Mouse (Mus musculus): Measurements from ENCODE around the gene Lipt2. TPM values are rescaled to one million over a fixed set of nuclear protein-coding genes. Genes with fewer than 3 reads are reported as not detected.
A peak's percentile ranks its signal among the peaks of the same experiment; 100 is the strongest.

The Lipt2 gene
- polyA plus RNA-seq, 1 experiment from 2014 or later, result 21.7 TPM

DNA sequence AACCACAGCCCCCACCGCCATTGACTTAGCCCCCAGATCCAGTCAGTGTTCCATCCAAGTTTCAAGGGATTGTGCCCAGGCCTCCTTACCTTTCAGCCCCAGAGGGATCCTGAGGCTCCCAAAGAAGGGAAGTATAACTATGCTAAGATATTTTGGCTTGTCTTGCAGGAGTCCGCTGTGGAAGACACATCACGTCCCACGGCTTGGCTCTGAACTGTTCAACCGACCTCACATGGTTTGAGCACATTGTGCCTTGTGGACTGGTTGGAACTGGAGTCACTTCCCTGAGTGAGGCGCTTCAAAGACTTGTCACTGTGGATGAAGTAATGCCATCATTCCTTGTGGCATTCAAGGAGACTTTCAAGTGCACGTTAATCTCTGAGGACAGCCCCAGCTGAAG lies 929 bp downstream of the Lipt2 start:
- peak overlapping the region; percentile 97 for H3K9ac ChIP-seq (replicated peaks; ENCODE audit: low read length)
- peak overlapping the region; percentile 90 for H3K4me2 ChIP-seq (replicated peaks; ENCODE audit: low read depth, low read length)
- no peaks in the 10 kb centered on the region for H3K27me3 ChIP-seq (ENCODE audit: insufficient read depth, low read length)
- H3K36me3 ChIP-seq (ENCODE audit: insufficient read depth, low read length), result 0 out of 2 replicates have a peak, but pooled peaks cover 3% of the 10 kb centered on the region
- H3K4me3 ChIP-seq (ENCODE audit: low read length), result peak overlapping the region; percentile 88
- ATAC-seq (ENCODE audit: low FRiP score, low TSS enrichment), result no peak
- no peaks in the 10 kb centered on the region for H3K9me3 ChIP-seq (ENCODE audit: low read length)
- 63% methylated on average over 7 of the region's 7 CpGs for WGBS
- H3K4me1 ChIP-seq (ENCODE audit: insufficient read depth, low read length), result peaks cover 15% of the 10 kb centered on the region
- H3K27ac ChIP-seq (ENCODE audit: low read length), result peak overlapping the region; percentile 99

DNA sequence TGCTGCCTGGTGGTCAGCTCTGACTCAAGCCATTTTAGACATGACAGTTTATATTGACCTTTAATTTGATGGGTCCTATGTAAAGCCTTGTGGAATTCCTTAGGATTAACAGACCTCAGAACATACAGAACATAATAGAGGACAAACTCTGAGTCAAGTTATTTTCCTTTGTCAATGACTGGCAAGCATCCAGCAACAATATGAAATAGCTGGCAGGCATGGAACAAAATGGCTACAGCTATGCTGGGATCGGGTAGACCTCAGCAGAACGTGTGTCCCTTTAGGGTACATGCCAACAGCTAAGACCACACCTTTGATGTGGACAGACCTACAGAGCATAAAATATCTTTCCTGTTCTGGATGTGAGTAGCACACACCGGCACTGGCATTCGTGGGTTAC lies 4.4 kb downstream of the Lipt2 start:
- H3K4me2 ChIP-seq (replicated peaks; ENCODE audit: low read depth, low read length), result no peak overlapping the region
- no peak overlapping the region for H3K27ac ChIP-seq (ENCODE audit: low read length)

DNA sequence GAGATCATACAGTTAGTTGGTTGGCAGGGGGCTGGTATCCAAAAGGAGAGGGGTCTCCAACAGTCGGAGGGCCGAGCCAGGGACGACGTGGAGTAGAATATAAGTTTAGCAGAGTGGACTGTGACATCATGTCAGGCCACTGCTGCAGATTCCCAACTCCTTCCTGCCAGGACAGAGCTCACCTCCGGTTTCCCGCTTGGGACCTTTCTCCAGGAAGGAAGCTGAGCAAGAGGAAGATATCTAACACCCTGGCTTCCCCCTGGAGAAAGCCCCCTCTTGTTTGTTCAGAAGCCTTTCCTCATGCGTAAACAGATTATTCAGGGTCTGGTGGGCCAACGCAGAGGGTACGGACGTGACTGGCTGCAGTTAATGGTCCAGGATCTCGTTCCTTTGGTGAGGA lies 9.6 kb downstream of the Lipt2 start:
- Histone ChIP-seq H3K27me3 (ENCODE audit: insufficient read depth, low read length) (no peaks in the 10 kb centered on the region), H3K4me2 (replicated peaks; ENCODE audit: low read depth, low read length) (no peak overlapping the region), H3K9me3 (ENCODE audit: low read length) (no peaks in the 10 kb centered on the region), H3K9ac (replicated peaks; ENCODE audit: low read length) (no peak overlapping the region), H3K36me3 (ENCODE audit: insufficient read depth, low read length) (no peaks in the 10 kb centered on the region), H3K4me1 (ENCODE audit: insufficient read depth, low read length) (0 out of 2 replicates have a peak, but pooled peaks cover 4% of the 10 kb centered on the region), H3K4me3 (ENCODE audit: low read length) (no peak overlapping the region), H3K27ac (ENCODE audit: low read length) (0 out of 2 replicates have a peak overlapping the region, but pooled peaks have one; percentile 21)
- ATAC-seq (ENCODE audit: low FRiP score, low TSS enrichment), result no peak
- WGBS, result 59% methylated on average over 11 of the region's 11 CpGs

More for the DNA sequence above, 4.4 kb downstream of the Lipt2 start:
- Histone ChIP-seq H3K9me3 (ENCODE audit: low read length) (no peaks in the 10 kb centered on the region), H3K4me3 (ENCODE audit: low read length) (no peak overlapping the region), H3K9ac (replicated peaks; ENCODE audit: low read length) (no peak overlapping the region), H3K36me3 (ENCODE audit: insufficient read depth, low read length) (0 out of 2 replicates have a peak, but pooled peaks cover 3% of the 10 kb centered on the region), H3K27me3 (ENCODE audit: insufficient read depth, low read length) (no peaks in the 10 kb centered on the region), H3K4me1 (ENCODE audit: insufficient read depth, low read length) (peaks cover 11% of the 10 kb centered on the region)
- 63% methylated on average over 4 of the region's 4 CpGs for WGBS
- ATAC-seq (ENCODE audit: low FRiP score, low TSS enrichment), result no peak

DNA sequence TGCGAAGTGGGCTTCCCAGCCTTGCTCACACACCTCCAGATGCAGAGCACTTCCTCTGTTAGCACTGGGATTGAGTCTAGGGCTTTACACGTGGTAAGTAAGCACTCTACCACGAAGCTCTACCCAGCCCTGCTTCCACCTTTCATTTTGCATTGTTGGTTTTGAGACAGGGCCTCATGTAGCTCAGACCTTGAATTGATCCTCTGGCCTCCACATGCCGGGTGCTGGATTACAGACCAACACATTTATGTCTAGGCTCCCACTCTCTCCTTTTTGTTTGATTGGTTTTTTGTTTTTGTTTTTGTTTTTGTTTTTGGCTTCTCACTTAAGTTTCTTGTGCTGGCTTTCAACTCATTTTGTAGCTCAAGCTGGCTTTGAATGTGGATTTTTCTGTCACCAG lies 11.7 kb downstream of the Lipt2 start:
- Histone ChIP-seq H3K4me3 (ENCODE audit: low read length) (no peak overlapping the region), H3K9ac (replicated peaks; ENCODE audit: low read length) (no peak overlapping the region), H3K9me3 (ENCODE audit: low read length) (no peaks in the 10 kb centered on the region), H3K4me2 (replicated peaks; ENCODE audit: low read depth, low read length) (no peak overlapping the region), H3K27me3 (ENCODE audit: insufficient read depth, low read length) (no peaks in the 10 kb centered on the region), H3K27ac (ENCODE audit: low read length) (no peak overlapping the region), H3K4me1 (ENCODE audit: insufficient read depth, low read length) (no peaks in the 10 kb centered on the region), H3K36me3 (ENCODE audit: insufficient read depth, low read length) (no peaks in the 10 kb centered on the region)
- WGBS, result 66% methylated on average over 4 of the region's 4 CpGs
- ATAC-seq (ENCODE audit: low FRiP score, low TSS enrichment), result no peak

DNA sequence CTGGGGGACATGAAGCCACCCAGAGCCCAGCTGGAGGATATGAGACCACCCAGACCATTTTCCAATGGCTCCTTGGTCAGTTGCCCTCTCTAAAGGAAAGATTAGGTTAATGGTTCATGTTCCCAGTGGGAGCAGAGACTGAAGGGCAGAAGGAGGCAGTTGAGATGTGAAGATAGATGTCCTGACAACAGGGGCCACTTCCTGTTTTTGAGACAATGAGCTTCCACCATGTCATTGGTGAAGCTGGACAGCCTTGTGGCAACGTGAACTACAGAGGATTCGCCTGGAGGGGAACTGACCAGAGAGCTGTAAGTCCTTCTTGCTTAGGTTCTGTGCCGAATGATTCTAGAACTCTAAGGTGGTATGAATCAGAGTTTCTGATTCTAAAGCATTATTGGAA lies 17.2 kb downstream of the Lipt2 start, which contains the start of gene Kcne3:
Kcne3 (plus strand) TSS at position 234 of the 400 bp plus-strand sequence.
- H3K27me3 ChIP-seq (ENCODE audit: insufficient read depth, low read length), result peaks cover 34% of the 10 kb centered on the region
- ATAC-seq (ENCODE audit: low FRiP score, low TSS enrichment), result no peak
- no peaks in the 10 kb centered on the region for H3K36me3 ChIP-seq (ENCODE audit: insufficient read depth, low read length)
- H3K4me2 ChIP-seq (replicated peaks; ENCODE audit: low read depth, low read length), result no peak within 1 kb of the TSS
- WGBS, result 70% methylated on average over 3 of the region's 3 CpGs
- H3K4me3 ChIP-seq (ENCODE audit: low read length), result no peak within 1 kb of the TSS
- no peaks in the 10 kb centered on the region for H3K9me3 ChIP-seq (ENCODE audit: low read length)
- no peak within 1 kb of the TSS for H3K27ac ChIP-seq (ENCODE audit: low read length)
- H3K9ac ChIP-seq (replicated peaks; ENCODE audit: low read length), result no peak within 1 kb of the TSS
- H3K4me1 ChIP-seq (ENCODE audit: insufficient read depth, low read length), result peaks cover 13% of the 10 kb centered on the region

DNA sequence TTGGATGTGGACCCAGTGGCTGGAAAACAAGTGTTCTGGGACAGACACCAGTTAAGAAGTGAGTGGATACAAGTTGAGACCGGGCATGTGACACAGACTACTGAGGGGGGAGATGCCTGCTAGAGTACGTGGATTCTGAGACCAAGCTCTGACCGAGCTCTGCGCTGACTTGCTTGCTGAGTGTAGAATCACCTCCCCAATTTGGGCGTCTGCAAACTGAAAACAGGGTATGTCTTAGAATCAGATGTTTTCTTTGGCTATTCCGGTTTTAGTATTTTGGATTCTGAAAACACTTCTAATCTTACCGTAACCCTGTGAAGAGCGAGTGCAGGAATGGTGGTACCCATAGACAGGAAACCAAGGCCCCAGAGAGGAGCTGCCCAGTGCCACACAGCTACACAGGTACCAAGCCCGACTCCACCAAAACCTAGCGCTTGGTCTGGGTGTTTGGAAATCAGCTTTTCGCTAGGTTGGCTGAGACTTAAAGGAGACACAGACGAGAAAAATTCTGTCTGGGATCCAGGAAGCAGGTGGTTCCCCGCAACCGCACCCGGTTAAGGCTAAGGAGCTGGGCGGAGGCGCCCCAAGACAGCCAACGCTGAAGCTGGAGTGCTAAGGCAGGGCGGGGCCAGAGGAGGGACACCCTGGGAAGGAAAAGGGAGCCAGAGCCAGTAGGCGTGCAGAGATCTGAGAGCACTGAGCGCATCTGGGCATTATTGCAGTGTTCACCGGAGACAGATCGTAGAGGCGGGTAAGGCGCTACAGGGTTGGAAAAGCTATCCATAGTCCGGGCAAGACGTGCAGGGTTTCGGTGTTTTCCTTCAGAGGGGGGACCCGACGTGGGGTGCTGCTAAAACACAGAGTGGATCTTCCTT lies 19.2 kb downstream of the Lipt2 start:
- H3K4me1 ChIP-seq (ENCODE audit: insufficient read depth, low read length), result peaks cover 13% of the 10 kb centered on the region
- peak overlapping the region; percentile 55 for H3K9ac ChIP-seq (replicated peaks; ENCODE audit: low read length)
- H3K4me3 ChIP-seq (ENCODE audit: low read length), result peak overlapping the region; percentile 50
- H3K36me3 ChIP-seq (ENCODE audit: insufficient read depth, low read length), result no peaks in the 10 kb centered on the region
- WGBS, result 8% methylated on average over 30 of the region's 30 CpGs
- ATAC-seq (ENCODE audit: low FRiP score, low TSS enrichment), result peak; percentile 87
- H3K4me2 ChIP-seq (replicated peaks; ENCODE audit: low read depth, low read length), result peak overlapping the region; percentile 84
- H3K27ac ChIP-seq (ENCODE audit: low read length), result no peak overlapping the region
- peaks cover 34% of the 10 kb centered on the region for H3K27me3 ChIP-seq (ENCODE audit: insufficient read depth, low read length)
- H3K9me3 ChIP-seq (ENCODE audit: low read length), result no peaks in the 10 kb centered on the region

DNA sequence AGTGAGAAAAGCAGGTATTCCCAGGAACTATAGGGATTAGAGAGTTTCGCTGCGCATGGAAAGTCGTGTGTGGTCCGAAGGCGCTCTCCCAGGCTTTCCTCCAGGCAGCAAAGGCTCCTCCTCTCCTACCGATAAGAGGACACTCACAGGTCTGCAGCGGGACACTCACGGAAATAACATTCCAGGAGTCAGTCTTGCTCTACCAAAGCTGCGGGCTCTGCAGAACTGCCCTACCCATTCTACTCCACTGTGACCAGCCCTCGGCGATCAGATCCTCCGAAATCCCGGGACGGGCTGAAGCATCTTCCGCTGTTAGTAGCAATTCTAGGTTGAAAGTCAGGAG lies 19.8 kb downstream of the Lipt2 start:
- WGBS, result under 1% methylated on average over 15 of the region's 15 CpGs
- Histone ChIP-seq H3K9me3 (ENCODE audit: low read length) (no peaks in the 10 kb centered on the region), H3K4me2 (replicated peaks; ENCODE audit: low read depth, low read length) (peak overlapping the region; percentile 84), H3K27me3 (ENCODE audit: insufficient read depth, low read length) (peaks cover 34% of the 10 kb centered on the region), H3K27ac (ENCODE audit: low read length) (no peak overlapping the region), H3K4me1 (ENCODE audit: insufficient read depth, low read length) (peaks cover 13% of the 10 kb centered on the region), H3K36me3 (ENCODE audit: insufficient read depth, low read length) (no peaks in the 10 kb centered on the region), H3K4me3 (ENCODE audit: low read length) (peak overlapping the region; percentile 50), H3K9ac (replicated peaks; ENCODE audit: low read length) (peak overlapping the region; percentile 55)
- peak; percentile 54 for ATAC-seq (ENCODE audit: low FRiP score, low TSS enrichment)

DNA sequence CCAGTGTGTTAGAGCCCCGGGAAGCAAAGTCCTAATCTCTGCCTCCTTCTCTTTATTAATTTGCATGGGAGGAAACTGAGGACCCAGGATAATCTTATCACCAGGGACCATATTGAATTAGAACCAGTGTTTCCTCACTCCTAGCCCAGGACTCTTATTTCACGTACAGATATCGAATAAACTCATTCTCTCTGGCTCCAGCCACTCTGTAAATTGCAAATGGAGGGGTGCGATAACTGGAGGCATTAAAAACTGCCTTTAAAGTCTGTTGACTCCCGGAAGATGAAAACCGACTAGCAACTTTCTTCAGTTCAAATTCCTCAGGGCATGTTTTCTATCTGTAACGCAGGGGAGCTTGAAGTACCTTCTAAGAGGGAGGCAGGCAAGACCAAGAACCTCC lies 20.3 kb downstream of the Lipt2 start:
- Histone ChIP-seq H3K4me3 (ENCODE audit: low read length) (peak overlapping the region; percentile 50), H3K27ac (ENCODE audit: low read length) (no peak overlapping the region), H3K27me3 (ENCODE audit: insufficient read depth, low read length) (peaks cover 34% of the 10 kb centered on the region), H3K9me3 (ENCODE audit: low read length) (no peaks in the 10 kb centered on the region), H3K4me2 (replicated peaks; ENCODE audit: low read depth, low read length) (peak overlapping the region; percentile 84), H3K9ac (replicated peaks; ENCODE audit: low read length) (no peak overlapping the region), H3K36me3 (ENCODE audit: insufficient read depth, low read length) (no peaks in the 10 kb centered on the region), H3K4me1 (ENCODE audit: insufficient read depth, low read length) (peaks cover 13% of the 10 kb centered on the region)
- 59% methylated on average over 7 of the region's 7 CpGs for WGBS
- ATAC-seq (ENCODE audit: low FRiP score, low TSS enrichment), result no peak

DNA sequence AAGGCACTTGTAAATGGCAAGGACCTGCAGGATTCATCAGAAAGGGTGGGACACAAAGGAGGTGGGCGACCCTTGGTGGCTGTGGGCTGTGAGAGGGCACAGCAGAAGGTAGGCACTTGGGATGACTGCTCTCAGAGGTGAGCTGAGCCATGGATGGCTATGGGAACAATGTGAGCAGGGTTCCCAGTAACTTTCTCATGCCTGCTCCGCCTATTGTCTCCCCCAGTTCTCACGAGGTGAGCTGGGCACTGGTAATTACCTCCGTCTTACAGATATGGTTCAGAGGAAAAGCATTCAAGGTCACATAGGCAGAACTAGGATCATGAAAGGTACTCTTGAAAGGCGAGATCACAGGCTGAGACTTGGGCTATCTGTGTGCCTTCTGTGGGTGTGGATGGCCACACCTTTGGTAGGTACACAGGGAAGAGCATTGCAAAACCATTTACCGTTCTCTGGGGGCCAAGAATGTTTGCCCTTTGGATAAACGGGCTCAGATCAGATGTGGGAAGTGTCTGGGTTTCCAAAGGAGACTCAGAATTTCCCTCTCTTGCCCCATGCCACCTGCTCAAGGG lies 20.8 kb downstream of the Lipt2 start:
- Histone ChIP-seq H3K9ac (replicated peaks; ENCODE audit: low read length) (no peak overlapping the region), H3K27me3 (ENCODE audit: insufficient read depth, low read length) (peaks cover 34% of the 10 kb centered on the region), H3K4me3 (ENCODE audit: low read length) (no peak overlapping the region), H3K4me2 (replicated peaks; ENCODE audit: low read depth, low read length) (no peak overlapping the region), H3K27ac (ENCODE audit: low read length) (no peak overlapping the region), H3K36me3 (ENCODE audit: insufficient read depth, low read length) (no peaks in the 10 kb centered on the region), H3K9me3 (ENCODE audit: low read length) (no peaks in the 10 kb centered on the region), H3K4me1 (ENCODE audit: insufficient read depth, low read length) (peaks cover 13% of the 10 kb centered on the region)
- WGBS, result 70% methylated on average over 7 of the region's 7 CpGs
- no peak for ATAC-seq (ENCODE audit: low FRiP score, low TSS enrichment)

DNA sequence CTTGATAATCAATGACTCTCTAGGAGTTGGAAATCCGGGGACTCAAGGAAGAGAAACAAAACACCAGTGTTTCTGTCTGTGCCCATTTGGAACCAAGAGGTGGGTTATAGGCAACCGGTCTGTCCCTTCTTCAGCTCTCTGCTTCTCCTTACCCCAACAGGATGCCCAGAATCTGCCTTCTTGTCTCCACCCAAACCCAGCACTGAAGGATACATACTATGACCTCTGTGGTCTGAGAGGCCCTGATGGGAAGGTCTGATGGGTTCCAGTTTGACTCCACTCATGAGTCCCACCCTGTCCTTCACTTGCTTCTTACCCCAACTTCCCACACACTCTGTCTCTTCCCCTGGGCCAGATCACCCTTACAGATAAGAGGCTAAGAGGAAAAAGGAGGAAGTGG lies 22.1 kb downstream of the Lipt2 start:
- no peaks in the 10 kb centered on the region for H3K9me3 ChIP-seq (ENCODE audit: low read length)
- H3K4me2 ChIP-seq (replicated peaks; ENCODE audit: low read depth, low read length), result no peak overlapping the region
- H3K4me3 ChIP-seq (ENCODE audit: low read length), result no peak overlapping the region
- H3K9ac ChIP-seq (replicated peaks; ENCODE audit: low read length), result no peak overlapping the region
- H3K4me1 ChIP-seq (ENCODE audit: insufficient read depth, low read length), result peaks cover 13% of the 10 kb centered on the region
- no peak overlapping the region for H3K27ac ChIP-seq (ENCODE audit: low read length)
- no peak for ATAC-seq (ENCODE audit: low FRiP score, low TSS enrichment)
- peaks cover 34% of the 10 kb centered on the region for H3K27me3 ChIP-seq (ENCODE audit: insufficient read depth, low read length)
- 79% methylated on average over 2 of the region's 2 CpGs for WGBS
- H3K36me3 ChIP-seq (ENCODE audit: insufficient read depth, low read length), result no peaks in the 10 kb centered on the region
